Mouse (Mus musculus) heart, adult 2 months (tissue): ENCODE results near the gene Kat6b. TPM values are rescaled to one million over a fixed set of nuclear protein-coding genes. Genes with fewer than 3 reads are reported as not detected.
"Not testable (repeated sequence)": the region's sequence is repeated elsewhere in the genome, so short reads cannot be mapped to it uniquely, and the experiment has no call there.

ENCODE experiments used
- DNase-seq, 2 experiments: peaks; one replicate each; pipeline ENCODE4 v3.0.0; 2021
- H3K27ac ChIP-seq: fragments of 200-600 bp; 2 replicates; pipeline ENCODE4 v1.8.1; 2022
- H3K27me3 ChIP-seq: fragments of 200-500 bp; 2 replicates; pipeline ENCODE4 v1.6.1; 2012; ENCODE audit warnings: mild to moderate bottlenecking, low read length, inconsistent platforms, mixed read lengths; ENCODE audit not compliant: control insufficient read depth, insufficient read depth
- H3K36me3 ChIP-seq: fragments of 200-500 bp; 2 replicates; pipeline ENCODE4 v1.6.1; 2012; ENCODE audit warnings: low read length, inconsistent platforms; ENCODE audit not compliant: control insufficient read depth, insufficient read depth
- H3K4me1 ChIP-seq: fragments of 200-500 bp; 2 replicates; pipeline ENCODE4 v1.6.1; 2011; ENCODE audit warnings: low read length; ENCODE audit not compliant: control insufficient read depth, insufficient read depth
- H3K4me3 ChIP-seq: fragments of 200-600 bp; 2 replicates; pipeline ENCODE4 v1.8.1; 2022
- H3K79me2 ChIP-seq: fragments of 200-500 bp; replicated peaks from 2 replicates; pipeline ENCODE4 v1.6.1; 2012; ENCODE audit warnings: mild to moderate bottlenecking, inconsistent platforms, low read length, moderate library complexity, mixed read lengths; ENCODE audit not compliant: control insufficient read depth, insufficient read depth
- H3K9ac ChIP-seq: fragments of 200-500 bp; 2 replicates; pipeline ENCODE4 v1.6.1; 2012; ENCODE audit warnings: low read depth, mild to moderate bottlenecking, control low read depth, inconsistent platforms, low read length, mixed read lengths
- CTCF ChIP-seq: fragments of 200-600 bp; IDR thresholded peaks from 2 replicates; pipeline ENCODE4 v1.8.1; 2022; ENCODE audit warnings: antibody characterized with exemption, mild to moderate bottlenecking, moderate library complexity
- EP300 ChIP-seq: fragments of 200-500 bp; IDR thresholded peaks from 2 replicates; pipeline ENCODE4 v1.6.1; 2011; ENCODE audit warnings: low read depth, low read length, control low read depth; ENCODE audit not compliant: insufficient read depth
- POLR2A ChIP-seq: fragments of 200-500 bp; IDR thresholded peaks from 2 replicates; pipeline ENCODE4 v1.6.1; 2011; ENCODE audit warnings: mild to moderate bottlenecking, low read depth, low read length, control low read depth; ENCODE audit not compliant: insufficient read depth
- WGBS: fragments of 180-500 bp; shearing (Covaris S2); methylation state at CpG from one replicate; pipeline ENCODE4 v1.1.7; 2018; 5-methylcytosine and 5-hydroxymethylcytosine counted together
- intact Hi-C: fragments of 180-260 bp; cut with DNase I; formaldehyde crosslinking; loops from one replicate; pipeline ENCODE4 v1.15.1; 2025
- polyA plus RNA-seq: library from polyadenylated mRNA; depleted of rRNA; stranded (reverse); fragments of >200 nt; gene quantifications from 2 replicates; pipeline ENCODE4 v1.2.3, GENCODE M21; 2012
- total RNA-seq, 2 experiments: library from RNA; stranded (reverse); gene quantifications; 2 replicates each; pipeline ENCODE4 v1.2.3; 2021

The Kat6b gene
- total and polyA plus RNA-seq, 3 experiments = 9.0 to 27.9 (median 26.6) TPM

DNA sequence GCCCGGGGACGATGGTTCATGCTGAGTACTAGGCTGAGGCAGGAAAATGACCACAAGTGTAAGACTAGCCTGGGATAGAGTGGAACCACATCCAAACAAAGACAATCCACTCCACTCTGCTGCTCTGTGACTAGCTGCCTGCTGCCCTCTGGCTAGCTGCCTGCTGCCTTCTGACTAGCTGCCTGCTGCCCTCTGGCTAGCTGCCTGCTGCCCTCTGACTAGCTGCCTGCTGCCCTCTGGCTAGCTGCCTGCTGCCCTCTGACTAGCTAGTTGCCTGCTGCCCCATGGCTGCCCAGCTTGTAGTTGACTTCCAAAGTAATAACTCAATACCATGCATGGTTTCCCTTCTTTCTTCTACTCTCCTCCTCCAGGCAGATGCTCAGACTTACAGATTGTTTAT lies 4.1 kb upstream of the Kat6b start:
- intact Hi-C loops = no loop called here
- Histone ChIP-seq H3K4me3 (no peak overlapping the region), H3K36me3 (no peaks in the 10 kb centered on the region), H3K27ac (no peak overlapping the region), H3K4me1 (no peaks in the 10 kb centered on the region), H3K79me2 (no peaks in the 10 kb centered on the region), H3K27me3 (no peaks in the 10 kb centered on the region), H3K9ac (no peak overlapping the region)
- no peak for TF ChIP-seq EP300
- TF ChIP-seq POLR2A = no peak
- no peak for TF ChIP-seq CTCF
- 79% methylated on average over 2 of the region's 2 CpGs for WGBS
- no peak for DNase-seq

GRCm38 (mm10) chr14:21479566-21479965 lies 1.7 kb upstream of the Kat6b start:
- no peak for DNase-seq
- no peak overlapping the region for H3K27ac ChIP-seq
- no peak for TF ChIP-seq EP300
- TF ChIP-seq CTCF = no peak
- no peak overlapping the region for H3K9ac ChIP-seq
- H3K4me1 ChIP-seq = no peaks in the 10 kb centered on the region
- H3K4me3 ChIP-seq = no peak overlapping the region
- no peaks in the 10 kb centered on the region for H3K36me3 ChIP-seq
- intact Hi-C loops = no loop called here
- H3K79me2 ChIP-seq = no peaks in the 10 kb centered on the region
- 95% methylated on average over 8 of the region's 8 CpGs for WGBS
- no peaks in the 10 kb centered on the region for H3K27me3 ChIP-seq

- 90% methylated on average over 5 of the region's 5 CpGs for WGBS
- no peak for DNase-seq
- no peak for TF ChIP-seq EP300
- no peak for TF ChIP-seq CTCF
- no peak for TF ChIP-seq POLR2A
- no peaks in the 10 kb centered on the region for H3K27me3 ChIP-seq
- no peak overlapping the region for H3K27ac ChIP-seq
- H3K79me2 ChIP-seq = no peaks in the 10 kb centered on the region
- intact Hi-C loops = no loop called here
- no peaks in the 10 kb centered on the region for H3K4me1 ChIP-seq
- H3K9ac ChIP-seq = no peak overlapping the region
- H3K4me3 ChIP-seq = no peak overlapping the region
- H3K36me3 ChIP-seq = no peaks in the 10 kb centered on the region
Measured at GRCm38 (mm10) chr14:21480191-21480590, 1.0 kb upstream of the Kat6b start.

DNA sequence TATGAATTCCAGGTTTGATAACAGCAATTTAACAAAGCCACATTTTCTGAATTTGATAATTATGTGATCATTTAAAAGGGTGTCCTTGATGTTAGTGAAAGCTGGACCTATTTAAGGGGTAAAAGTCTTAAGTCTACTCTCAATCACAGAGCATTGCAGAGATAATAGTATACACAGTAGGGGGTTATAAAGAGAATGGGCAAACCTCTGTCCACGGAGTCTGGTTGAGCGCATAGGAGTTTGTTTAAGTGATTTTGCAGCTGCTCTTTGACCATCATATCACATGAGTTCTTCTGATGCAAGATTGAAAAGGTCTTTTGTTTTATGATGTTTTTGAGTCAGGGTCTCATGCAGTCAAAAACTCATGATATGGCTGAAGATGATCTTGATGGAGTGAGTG lies 3.0 kb downstream of the Kat6b start:
- H3K36me3 ChIP-seq = no peaks in the 10 kb centered on the region
- no peak overlapping the region for H3K27ac ChIP-seq
- no peaks in the 10 kb centered on the region for H3K27me3 ChIP-seq
- H3K4me1 ChIP-seq = no peaks in the 10 kb centered on the region
- no peak overlapping the region for H3K9ac ChIP-seq
- H3K4me3 ChIP-seq = no peak overlapping the region
- intact Hi-C loops = no loop called here
- 90% methylated on average over 2 of the region's 2 CpGs for WGBS
- TF ChIP-seq EP300 = no peak
- no peak for TF ChIP-seq POLR2A
- no peak for TF ChIP-seq CTCF
- no peaks in the 10 kb centered on the region for H3K79me2 ChIP-seq
- no peak for DNase-seq

DNA sequence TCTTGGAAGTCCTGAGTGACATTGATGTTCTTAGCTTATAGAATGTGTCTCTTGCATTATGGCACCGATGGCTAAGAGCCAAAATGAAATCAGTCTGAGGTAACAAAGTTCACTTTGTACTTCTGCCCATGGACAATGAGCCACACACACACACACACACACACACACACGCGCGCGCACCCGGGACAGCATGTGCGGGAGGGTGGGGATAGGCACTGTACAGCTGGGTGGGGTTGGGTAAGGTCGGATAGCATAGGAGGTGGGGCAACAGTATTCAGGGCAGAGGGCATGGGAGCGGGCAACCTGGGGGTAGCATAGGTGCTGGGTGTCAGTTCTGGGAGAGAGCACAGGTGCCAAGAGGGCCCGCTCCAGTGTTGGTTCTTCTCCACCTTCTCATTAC lies 3.5 kb downstream of the Kat6b start:
- no peaks in the 10 kb centered on the region for H3K36me3 ChIP-seq
- no peak for TF ChIP-seq POLR2A
- TF ChIP-seq EP300 = no peak
- no peak for TF ChIP-seq CTCF
- no peaks in the 10 kb centered on the region for H3K4me1 ChIP-seq
- H3K79me2 ChIP-seq = no peaks in the 10 kb centered on the region
- H3K27ac ChIP-seq = no peak overlapping the region
- no peak overlapping the region for H3K9ac ChIP-seq
- intact Hi-C loops = no loop called here
- H3K4me3 ChIP-seq = no peak overlapping the region
- no peak for DNase-seq
- no peaks in the 10 kb centered on the region for H3K27me3 ChIP-seq
- WGBS = 86% methylated on average over 10 of the region's 10 CpGs

DNA sequence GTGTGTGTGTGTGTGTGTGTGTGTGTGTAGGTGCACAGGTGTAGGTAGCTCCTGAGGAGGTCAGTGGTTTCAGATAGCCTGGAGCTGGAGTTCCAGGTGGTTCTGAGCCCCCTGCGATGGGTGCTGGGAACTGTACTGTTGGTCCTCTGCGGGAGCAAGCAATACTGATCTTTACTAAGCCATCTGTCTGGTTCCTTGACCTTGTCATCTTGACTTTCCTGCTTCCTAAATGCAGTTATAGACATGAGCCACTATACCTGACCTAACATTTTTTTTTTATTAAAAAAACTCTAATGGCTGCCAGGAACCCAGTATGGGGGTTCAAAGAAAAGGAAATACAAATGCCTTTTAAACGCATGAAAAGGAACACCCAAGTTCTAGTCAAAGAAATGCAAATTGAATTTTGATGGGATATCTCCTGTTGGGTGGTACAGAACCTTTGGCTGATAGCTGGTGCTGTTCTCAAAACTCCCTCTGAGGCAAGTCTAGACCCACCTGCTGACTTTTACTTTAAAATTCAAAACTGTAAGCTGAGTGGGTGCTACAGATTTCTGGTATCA lies 4.8 kb downstream of the Kat6b start:
- H3K36me3 ChIP-seq = no peaks in the 10 kb centered on the region
- no peak overlapping the region for H3K9ac ChIP-seq
- H3K27ac ChIP-seq = no peak overlapping the region
- no peaks in the 10 kb centered on the region for H3K4me1 ChIP-seq
- WGBS = 85% methylated on average over 3 of the region's 3 CpGs
- H3K79me2 ChIP-seq = no peaks in the 10 kb centered on the region
- no peak overlapping the region for H3K4me3 ChIP-seq
- H3K27me3 ChIP-seq = no peaks in the 10 kb centered on the region
- TF ChIP-seq POLR2A = no peak
- no peak for TF ChIP-seq EP300
- TF ChIP-seq CTCF = no peak
- intact Hi-C loops = no loop called here
- DNase-seq = no peak

DNA sequence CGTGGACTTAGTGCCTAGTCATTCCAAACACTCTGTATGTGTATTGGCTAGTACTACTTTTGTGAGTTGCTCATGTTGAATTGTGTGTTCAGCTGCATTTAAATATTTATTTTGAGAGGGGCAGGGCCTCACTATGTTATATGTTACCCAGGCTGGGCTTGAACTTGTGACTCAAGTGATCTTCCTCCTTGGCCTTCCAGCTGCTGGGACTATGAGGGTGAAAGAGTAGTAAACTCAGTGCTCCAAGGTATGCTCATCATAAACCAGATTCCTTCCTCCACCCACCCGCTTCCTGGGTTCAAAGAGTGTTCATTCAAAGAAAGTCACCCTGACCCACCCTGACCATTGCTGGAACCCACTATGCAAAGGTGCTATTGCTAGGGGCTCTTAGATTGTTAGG lies 5.9 kb downstream of the Kat6b start:
- 90% methylated on average over 2 of the region's 2 CpGs for WGBS
- DNase-seq, H3K27ac ChIP-seq, intact Hi-C loops, H3K4me3 ChIP-seq, H3K4me1 ChIP-seq, H3K79me2 ChIP-seq, H3K27me3 ChIP-seq, H3K9ac ChIP-seq, H3K36me3 ChIP-seq: not testable (repeated sequence)

GRCm38 (mm10) chr14:21488426-21489115 lies 7.3 kb downstream of the Kat6b start:
- H3K4me1 ChIP-seq, H3K27ac ChIP-seq, H3K4me3 ChIP-seq, H3K36me3 ChIP-seq, intact Hi-C loops, H3K9ac ChIP-seq, H3K27me3 ChIP-seq, DNase-seq, H3K79me2 ChIP-seq: not testable (repeated sequence)
- WGBS = 80% methylated on average over 8 of the region's 9 CpGs
